Mouse (Mus musculus) gastrocnemius, postnatal 36 days (tissue): ENCODE measurements at regions not wholly inside any gene's neighbourhood (a gene's known extent, or its start where the extent isn't known, plus 50 kb on each side); places are given as distances from the start of the nearest gene placed in this dataset.

Experiments
- DNase-seq, 2 experiments: peaks; one replicate each; pipeline ENCODE4 v3.0.0; 2022
- intact Hi-C: fragments of 180-260 bp; cut with DNase I; formaldehyde crosslinking; loops from one replicate; pipeline ENCODE4 v1.15.1; 2025

DNA sequence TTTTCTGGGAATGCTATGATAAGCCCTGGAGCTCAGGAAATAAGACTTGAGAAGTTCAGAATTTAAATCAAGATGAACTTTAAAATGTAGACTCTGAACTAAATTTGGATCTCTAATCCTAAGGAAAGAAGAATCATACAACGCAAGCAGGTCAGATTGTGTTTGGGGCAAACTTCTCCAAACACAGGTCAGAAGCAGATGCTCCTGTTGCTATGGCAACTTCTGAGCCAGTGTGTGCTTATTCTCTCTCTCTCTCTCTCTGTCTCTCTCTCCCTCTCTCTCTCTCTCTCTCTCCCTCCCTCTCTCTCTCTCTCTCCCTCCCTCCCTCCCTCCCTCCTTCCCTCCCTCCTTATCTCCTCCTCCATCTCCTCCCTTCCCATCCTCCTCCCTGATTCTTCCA is 304.7 kb downstream of the Gm10295 start:
- DNase-seq: no peak
- intact Hi-C loops: no loop called here

GRCm38 (mm10) chr7:71043789-71044188 is 307.5 kb downstream of the Gm10295 start:
- intact Hi-C loops: no loop called here
- no peak for DNase-seq

GRCm38 (mm10) chr7:71043128-71043527 is 308.2 kb downstream of the Gm10295 start:
- intact Hi-C loops: no loop called here
- no peak for DNase-seq

- intact Hi-C loops: no loop called here
- no peak for DNase-seq
Observed at GRCm38 (mm10) chr7:71041388-71041787, 309.9 kb downstream of the Gm10295 start.

- intact Hi-C loops: no loop called here
Observed at GRCm38 (mm10) chr7:71040846-71041245, 310.4 kb downstream of the Gm10295 start.

DNA sequence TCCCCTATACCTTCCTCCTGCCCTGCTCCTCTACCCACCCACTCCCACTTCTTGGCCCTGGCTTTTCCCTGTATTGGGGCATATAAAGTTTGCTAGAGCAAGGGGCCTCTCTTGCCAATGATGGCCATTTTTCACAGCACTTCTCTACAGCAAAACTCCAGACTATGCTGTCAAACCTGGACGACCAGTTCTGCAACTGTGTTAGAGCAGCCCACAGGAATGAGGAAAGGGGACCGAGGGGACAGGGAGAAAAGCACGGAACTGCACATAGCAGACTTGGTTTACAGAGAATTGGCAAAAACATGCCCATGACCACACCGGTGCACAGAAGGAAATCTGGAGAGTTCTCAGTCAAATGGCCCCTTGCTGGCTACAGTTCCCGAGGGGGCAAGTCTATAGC is 312.7 kb downstream of the Gm10295 start:
- no peak for DNase-seq
- intact Hi-C loops: no loop called here

More at GRCm38 (mm10) chr7:71040846-71041245, 310.4 kb downstream of the Gm10295 start:
- DNase-seq: no peak

DNA sequence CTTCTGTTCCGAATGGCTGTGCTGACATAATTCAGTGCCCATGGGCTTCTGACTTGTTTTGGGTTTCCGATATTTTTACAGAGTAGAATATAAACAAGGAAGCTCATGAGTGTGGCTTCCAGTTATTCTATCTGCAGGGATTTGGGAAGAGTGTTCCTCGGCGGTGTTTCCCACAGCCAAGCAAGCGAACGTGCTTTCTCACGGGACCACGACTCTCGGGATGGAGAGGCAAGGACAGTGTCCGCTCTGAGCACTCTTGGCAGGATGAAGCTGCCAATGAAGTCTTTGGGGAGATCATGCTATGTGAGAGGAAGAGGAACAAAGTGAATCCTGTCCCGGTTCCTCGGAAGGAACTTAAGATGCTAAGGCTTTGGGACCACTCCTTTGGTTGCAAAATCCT is 318.2 kb downstream of the Gm10295 start:
- intact Hi-C loops: no loop called here
- DNase-seq: no peak

GRCm38 (mm10) chr7:71023946-71024610 is 327.2 kb downstream of the Gm10295 start:
- intact Hi-C loops: no loop called here

DNA sequence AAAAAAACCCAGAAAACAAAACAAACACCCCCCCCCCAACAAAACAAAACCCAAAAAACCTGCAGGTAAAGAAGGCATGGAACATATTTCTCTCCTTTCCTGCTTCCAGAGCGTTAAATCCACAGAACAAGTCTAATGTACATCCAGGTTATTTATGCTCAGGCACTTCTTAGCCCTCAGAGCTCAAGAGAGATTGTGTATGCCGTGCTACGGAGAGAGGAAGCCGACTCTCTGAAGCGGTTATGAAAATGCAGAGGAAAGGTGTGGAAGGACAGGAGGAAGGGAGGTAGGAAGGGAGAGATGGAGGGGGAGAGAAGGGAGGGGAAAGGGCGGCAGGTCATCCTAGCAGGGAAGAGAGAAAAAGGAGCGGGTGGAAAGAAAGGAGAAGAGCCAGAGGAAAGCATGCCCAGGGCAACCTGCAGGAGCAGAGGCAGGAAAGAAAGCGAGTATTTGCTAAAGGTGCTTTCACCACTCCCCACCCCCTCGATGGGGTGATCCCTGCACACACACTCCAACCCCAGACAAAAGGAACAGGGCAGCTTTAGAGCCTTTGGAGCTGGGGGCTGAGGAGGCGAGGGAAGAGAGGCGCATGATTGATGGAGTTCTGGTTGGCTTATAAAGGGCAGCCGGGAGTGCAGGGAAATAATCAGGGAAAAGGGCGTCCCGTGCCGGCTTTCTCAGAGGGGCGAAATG is 327.9 kb downstream of the Gm10295 start:
- no peak for DNase-seq
- intact Hi-C loops: no loop called here

More at GRCm38 (mm10) chr7:71023946-71024610, 327.2 kb downstream of the Gm10295 start:
- no peak for DNase-seq
